Mouse (Mus musculus): Measurements from ENCODE around the gene Stra6.

- TF ChIP-seq CTCF (IDR thresholded peaks at IDR 0.05; ENCODE audit: borderline replicate concordance, insufficient read depth, low read length) (peak; percentile 68; the same call in 1 of the 2 replicates), POLR2A (IDR thresholded peaks at IDR 0.05; ENCODE audit: low read depth, low read length) (no peak)
These were observed 134.5 kb downstream of the Stra6 start for GRCm38 (mm10) chr9:58197781-58198701.
